1 mouse cellular context compared by ENCODE assay signal in the genomic region with DNA sequence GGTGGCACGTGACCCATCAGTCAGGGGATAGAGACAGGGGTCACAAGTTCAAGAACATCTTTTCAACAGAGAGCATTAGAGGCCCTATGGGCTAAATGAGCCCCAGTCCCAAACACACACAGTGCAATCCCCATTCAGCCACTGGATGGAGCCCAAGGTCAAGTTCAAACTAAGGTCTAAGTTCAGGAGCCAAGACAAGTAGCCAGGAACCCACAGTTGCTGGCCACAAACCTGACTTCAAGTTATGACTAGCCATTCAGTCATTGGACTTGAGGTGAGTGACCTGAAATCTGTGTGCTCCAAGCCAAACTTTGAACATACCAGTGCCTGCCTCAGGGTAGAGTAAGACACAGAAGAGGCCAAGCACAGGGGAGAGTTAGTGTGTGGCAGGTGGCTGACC.
TF ChIP-seq lines count a peak whose summit lies in the region.

No protein-coding gene starts in this region.

TF ChIP-seq in MEL, 35 proteins besides CTCF, POLR2A, EP300 and RAD21 (continued from another document):
- TF ChIP-seq SMC3 (IDR thresholded peaks at IDR 0.05; ENCODE audit: low read depth, low read length) = peak; percentile 39
